Mouse (Mus musculus) kidney, embryonic 15.5 days (tissue): ENCODE results near the gene Meioc. TPM values are rescaled to one million over a fixed set of nuclear protein-coding genes. Genes with fewer than 3 reads are reported as not detected.

Experiments
- microRNA-seq: library from miRNA; unstranded; fragments of <30 nt; microRNA quantifications from one replicate; pipeline ENCODE4, GENCODE M21; 2016
- polyA plus RNA-seq: library from polyadenylated mRNA; unstranded; fragments of >200 nt; fragmentation: Nextera tagmentation; extraction: Ambion mirVana; gene quantifications from 2 replicates; pipeline ENCODE4 v1.2.1, GENCODE M21; 2015

Meioc gene
- polyA plus RNA-seq, 1 experiment from 2014 or later, result 0.49 TPM

Small RNA genes lying within 50 kb of the gene (microRNA-seq; reads per million reads assigned to microRNA genes)
- not detected for gene Gm22920

Other genes starting within 250 kb of the Meioc start
- gene Grn, start 233.4 kb upstream of the Meioc start, polyA plus RNA-seq, result 151 and 172 TPM in 2 replicates
- gene Fam171a2, start 216.0 kb upstream of the Meioc start, polyA plus RNA-seq, result 6.9 and 7.1 TPM in 2 replicates
- gene Itga2b, start 193.6 kb upstream of the Meioc start, polyA plus RNA-seq, result 8.2 and 11.0 TPM in 2 replicates
- 57.4 and 62.1 TPM in 2 replicates for gene Gpatch8, start 107.3 kb upstream of the Meioc start, polyA plus RNA-seq
- gene Gm11627, start 84.3 kb upstream of the Meioc start, polyA plus RNA-seq, result 8.5 and 8.7 TPM in 2 replicates
- gene Fzd2, start 59.3 kb upstream of the Meioc start, polyA plus RNA-seq, result 28.5 and 34.0 TPM in 2 replicates
- 48.7 and 56.0 TPM in 2 replicates for gene Ccdc43, start 34.1 kb downstream of the Meioc start, polyA plus RNA-seq
- 7.9 and 11.3 TPM in 2 replicates for gene Adam11, start 97.7 kb downstream of the Meioc start, polyA plus RNA-seq
- gene Gjc1, start 156.0 kb downstream of the Meioc start, polyA plus RNA-seq, result 59.2 and 63.7 TPM in 2 replicates
- gene Higd1b, start 172.1 kb downstream of the Meioc start, polyA plus RNA-seq, result 0.48 and 0.71 TPM in 2 replicates
- 210 and 240 TPM in 2 replicates for gene Eftud2, start 217.3 kb downstream of the Meioc start, polyA plus RNA-seq
- 1.2 and 1.7 TPM in 2 replicates for gene Ccdc103, start 217.5 kb downstream of the Meioc start, polyA plus RNA-seq
- not detected in 2 replicates for gene Fam187a, start 221.5 kb downstream of the Meioc start, polyA plus RNA-seq
- gene Gfap, start 237.2 kb downstream of the Meioc start, polyA plus RNA-seq, result 0.22 and 0.32 TPM in 2 replicates